ENCODE assay signal across 28 mouse cellular contexts in the genomic region with DNA sequence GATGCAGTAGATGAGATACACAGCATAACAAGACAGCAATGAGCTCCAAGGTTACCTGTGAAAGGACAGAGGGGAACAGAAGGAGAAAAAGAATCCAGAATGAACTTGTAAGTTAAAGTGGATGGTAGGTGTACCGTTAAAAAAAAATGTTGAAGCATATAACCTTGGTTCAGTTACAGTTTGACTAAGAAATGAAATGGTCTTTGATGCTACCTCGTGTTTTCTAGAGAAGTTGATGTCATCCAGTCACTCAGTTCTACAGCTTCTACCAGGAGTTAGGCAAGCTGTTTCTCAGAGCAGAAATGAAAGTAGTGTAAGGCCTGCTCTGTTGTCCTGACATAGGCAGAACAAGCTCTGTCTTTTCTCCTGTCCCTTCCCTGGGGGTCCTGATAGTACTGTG. TPM values are rescaled to one million over a fixed set of nuclear protein-coding genes. Genes with fewer than 3 reads are reported as not detected.
DNase-seq lines count a peak whose midpoint lies in the region; ATAC-seq and TF ChIP-seq lines count a peak whose summit lies in the region.
"Had no signal": no experiment of that assay in that cellular context is flagged by ENCODE, and none has a peak within 500 bp of the region (broad histone marks: within the 10 kb centered on the region; RNA-seq: fewer than 3 reads in every experiment).

No protein-coding gene starts in this region.

- peak overlapping the region; percentile 29; the same call in 1 of the 2 replicates for H3K27ac ChIP-seq in thymus, adult 2 months (ENCODE audit: control insufficient read depth, insufficient read depth, low read length)
- H3K27ac ChIP-seq in CH12.LX (ENCODE audit: insufficient read depth, low read depth) (peak overlapping the region; percentile 38), macrophage (peak overlapping the region; percentile 29)
- peak overlapping the region; percentile 41 for H3K27ac ChIP-seq in bone marrow macrophage, adult 2 months (ENCODE audit: insufficient read depth, low read depth, low read length)

- 0 out of 2 replicates have a peak overlapping the region, but pooled peaks have one; percentile 72 for H3K4me2 ChIP-seq in CH12.LX (ENCODE audit: insufficient read depth, low read depth, poor library complexity, severe bottlenecking)

- H3K4me3 ChIP-seq in thymus, adult 2 months (ENCODE audit: control insufficient read depth, insufficient read depth, low read length): no peak overlapping the region
- H3K4me3 ChIP-seq in CH12.LX (replicated peaks in 1 of 3; ENCODE audit: low read depth in 2 of 3, low read length in 2 of 3, poor library complexity in 1 of 3): no peak overlapping the region
- H3K4me3 ChIP-seq in bone marrow macrophage, adult 2 months (ENCODE audit: insufficient read depth, low read length): no peak overlapping the region
- no peak overlapping the region for H3K4me3 ChIP-seq in macrophage (ENCODE audit: inconsistent target)

- TF ChIP-seq CTCF in thymus, adult 2 months (IDR thresholded peaks at IDR 0.05; ENCODE audit: borderline replicate concordance, control insufficient read depth, extremely low read depth, insufficient read depth, low read length, poor library complexity): no peak
- TF ChIP-seq CTCF in CH12.LX (conservative IDR thresholded peaks at IDR 0.05 in 1 of 2, IDR thresholded peaks at IDR 0.05 in 1 of 2; ENCODE audit: low read depth in 2 of 2, low read length in 2 of 2): no peak
- TF ChIP-seq CTCF in bone marrow macrophage, adult 2 months (IDR thresholded peaks at IDR 0.05; ENCODE audit: low read depth, low read length): no peak

- H3K36me3 ChIP-seq in thymus, adult 2 months (ENCODE audit: control insufficient read depth, insufficient read depth, low read length): peaks cover 15% of the 10 kb centered on the region; the same call in 1 of the 2 replicates
- peaks cover 12 to 58% of the 10 kb centered on the region in 2 experiments for H3K36me3 ChIP-seq in CH12.LX (replicated peaks in 1 of 2; ENCODE audit: control insufficient read depth in 1 of 2, insufficient read depth in 1 of 2, low read length in 1 of 2)
- peaks cover 32% of the 10 kb centered on the region; the same call in 1 of the 2 replicates for H3K36me3 ChIP-seq in macrophage (ENCODE audit: inconsistent target)

- peak; percentile 50; the same call in 1 of the 2 replicates for TF ChIP-seq EP300 in CH12.LX (IDR thresholded peaks at IDR 0.05; ENCODE audit: low read length)

- no peaks in the 10 kb centered on the region for H3K9me3 ChIP-seq in CH12.LX (replicated peaks; ENCODE audit: low read length)
- H3K9me3 ChIP-seq: G1E had no signal

- TF ChIP-seq POLR2A in thymus, adult 2 months (IDR thresholded peaks at IDR 0.05; ENCODE audit: control insufficient read depth, extremely low read depth, insufficient read depth, low read length, poor library complexity): no peak
- no peak for TF ChIP-seq POLR2A in CH12.LX (IDR thresholded peaks at IDR 0.05; ENCODE audit: low read depth, low read length)
- TF ChIP-seq POLR2A in bone marrow macrophage, adult 2 months (IDR thresholded peaks at IDR 0.05; ENCODE audit: borderline replicate concordance, low read depth, low read length): no peak

- no peak for TF ChIP-seq RAD21 in CH12.LX (IDR thresholded peaks at IDR 0.05; ENCODE audit: low read depth, low read length)

- H3K27me3 ChIP-seq in thymus, adult 2 months (ENCODE audit: control insufficient read depth, insufficient read depth, low read length): no peaks in the 10 kb centered on the region
- no peaks in the 10 kb centered on the region for H3K27me3 ChIP-seq in CH12.LX (replicated peaks)
- H3K27me3 ChIP-seq: Patski had no signal

- intact Hi-C loops in left cerebral cortex, postnatal 10 days (cut with DNase I): no loop called here

- DNase-seq in thymus, adult 2 months: no peak
- no peak for DNase-seq in thymus, postnatal 25 days
- peak; percentile 41 for DNase-seq in CH12.LX (ENCODE audit: extremely low read depth)
- no peak for DNase-seq in left cerebral cortex, postnatal 10 days (ENCODE audit: extremely low spot score in 1 of 2, low spot score in 2 of 2)
- no peak for DNase-seq in spleen, adult 18-20 months
- DNase-seq: adrenal gland, adult 2 months; adrenal gland, adult 8-10 months; adrenal gland, postnatal 10 days; adrenal gland, postnatal 14 days; adrenal gland, postnatal 25 days; adrenal gland, postnatal 36 days; B cell, adult 2 months; cerebellum, adult 11 months; cerebellum, adult 11-12 months; cerebellum, adult 18-20 months; cerebellum, adult 2 months had no signal

- in situ Hi-C loops in CH12.LX (cut with MboI; ENCODE audit: low pct_ligation_motif_present, low pct_unique_long_range_greater_than_20kb, low sequenced_read_pairs): no loop called here

- ATAC-seq in megakaryocyte-erythroid progenitor cell, adult 5-6 weeks (replicated peaks; ENCODE audit: low FRiP score, low TSS enrichment, poor library complexity, severe bottlenecking): no peak
- ATAC-seq: activated CD4-positive, CD25-positive, alpha-beta regulatory T cell, adult 4 months; CD4-positive, CD25-positive, alpha-beta regulatory T cell, adult 4 months; Patski had no signal

- no peaks in the 10 kb centered on the region for H3K79me2 ChIP-seq in CH12.LX (replicated peaks; ENCODE audit: control insufficient read depth, extremely low read depth, insufficient read depth, poor library complexity, severe bottlenecking)
- no peaks in the 10 kb centered on the region for H3K79me2 ChIP-seq in macrophage (ENCODE audit: inconsistent target)

- 62% methylated on average over 2 of the region's 2 CpGs for WGBS in thymus, adult 2 months
- 69% methylated on average over 2 of the region's 2 CpGs for WGBS in macrophage (ENCODE audit: missing documents)

- dilution Hi-C loops in CH12.LX (cut with MboI; ENCODE audit: extremely low pct_ligation_motif_present, extremely low pct_unique_long_range_greater_than_20kb, low sequenced_read_pairs): no loop called here

- no peak overlapping the region for H3K9ac ChIP-seq in CH12.LX (ENCODE audit: insufficient read depth, low read depth)

- peaks cover 37% of the 10 kb centered on the region for H3K4me1 ChIP-seq in thymus, adult 2 months (replicated peaks; ENCODE audit: control insufficient read depth, insufficient read depth, low read length)
- peaks cover 18 to 54% of the 10 kb centered on the region in 2 experiments for H3K4me1 ChIP-seq in CH12.LX (ENCODE audit: control insufficient read depth in 1 of 2, insufficient read depth in 2 of 2)
- peaks cover 29% of the 10 kb centered on the region for H3K4me1 ChIP-seq in bone marrow macrophage, adult 2 months (ENCODE audit: control insufficient read depth, insufficient read depth, low read length)

TF ChIP-seq in CH12.LX, 34 proteins besides CTCF, POLR2A, EP300 and RAD21 (continues in another document):
- TF ChIP-seq JUND (conservative IDR thresholded peaks at IDR 0.05; ENCODE audit: low read depth, low read length) (peak; percentile 58), IRF4 (IDR thresholded peaks at IDR 0.05; ENCODE audit: low read depth, low read length) (peak; percentile 26; the same call in 1 of the 2 replicates), UBTF (IDR thresholded peaks at IDR 0.05; ENCODE audit: low read depth, low read length) (no peak), MAX (IDR thresholded peaks at IDR 0.05; ENCODE audit: low read length) (no peak), ZMIZ1 (IDR thresholded peaks at IDR 0.05; ENCODE audit: low read depth, low read length) (no peak), ZNF384 (IDR thresholded peaks at IDR 0.05; ENCODE audit: low read depth, low read length) (peak; percentile 72), NELFE (IDR thresholded peaks at IDR 0.05; ENCODE audit: low read depth, low read length) (no peak)

RNA-seq across cellular contexts. Expression of a gene that starts 34.3 kb away (rescaled TPM):
- 112 and 117 TPM in 2 replicates for polyA plus RNA-seq in thymus, adult 2 months (2012; rRNA removed)
- total RNA-seq in CH12.LX (2012; rRNA removed) (68.7 and 83.2 TPM in 2 replicates), CH12.LX (2014; rRNA removed) (71.4 and 74.7 TPM in 2 replicates)
- polyA plus RNA-seq in CH12.LX (2012; ENCODE audit: insufficient read length, low read depth) (101 and 137 TPM in 2 replicates), macrophage (2018) (14.0 to 43.6 TPM (median 23.4 TPM) in 3 replicates)
- polyA plus RNA-seq in bone marrow macrophage, adult 2 months (2012; ENCODE audit: insufficient read depth, insufficient read length, missing spikeins): 28.3 and 30.0 TPM in 2 replicates
- total RNA-seq in macrophage (2018; cell fraction: chromatin; rRNA removed): 10 to 100 TPM in 25 of 26 experiments, 1 to 10 TPM in 1; 7.9 to 55.6 (median 30.2) TPM
- total RNA-seq in macrophage (2018; cell fraction: cytosol; rRNA removed): 10 to 100 TPM; 15.3 to 33.7 (median 24.5) TPM
- 10 to 100 TPM in 24 of 26 experiments, 1 to 10 TPM in 2; 7.0 to 44.6 (median 27.8) TPM for total RNA-seq in macrophage (2018; cell fraction: nucleus; rRNA removed)
- total RNA-seq in left cerebral cortex, postnatal 10 days (2021): 10 to 100 TPM; 67.1 to 73.0 TPM
- total RNA-seq in megakaryocyte-erythroid progenitor cell, adult 5-6 weeks (2014; fragmentation: Nextera tagmentation): 101 and 111 TPM in 2 replicates
- 58.3 and 88.6 TPM in 2 replicates for total RNA-seq in megakaryocyte-erythroid progenitor cell, adult 5-6 weeks (2017)

RNA-seq across cellular contexts. Expression of a gene that starts 46.7 kb away (rescaled TPM):
- 2.3 and 3.9 TPM in 2 replicates for polyA plus RNA-seq in thymus, adult 2 months (2012; rRNA removed)
- total RNA-seq in CH12.LX (2012; rRNA removed) (not detected in 2 replicates), CH12.LX (2014; rRNA removed) (not detected in 2 replicates)
- polyA plus RNA-seq in CH12.LX (2012; ENCODE audit: insufficient read length, low read depth) (not detected in 2 replicates), macrophage (2018) (not detected in 3 replicates)
- not detected in 2 replicates for polyA plus RNA-seq in bone marrow macrophage, adult 2 months (2012; ENCODE audit: insufficient read depth, insufficient read length, missing spikeins)
- total RNA-seq in macrophage (2018; cell fraction: chromatin; rRNA removed): not detected
- total RNA-seq in macrophage (2018; cell fraction: cytosol; rRNA removed): not detected
- not detected for total RNA-seq in macrophage (2018; cell fraction: nucleus; rRNA removed)
- total RNA-seq in left cerebral cortex, postnatal 10 days (2021): under 1 TPM in 1 of 2 experiments, not detected in 1; 0.84 TPM
- not detected in 2 replicates for total RNA-seq in megakaryocyte-erythroid progenitor cell, adult 5-6 weeks (2014; fragmentation: Nextera tagmentation)
- not detected in 2 replicates for total RNA-seq in megakaryocyte-erythroid progenitor cell, adult 5-6 weeks (2017)
- total RNA-seq: adrenal gland, adult 18-20 months; adrenal gland, adult 2 months; adrenal gland, adult 8-10 months; adrenal gland, postnatal 10 days; adrenal gland, postnatal 14 days; adrenal gland, postnatal 25 days; adrenal gland, postnatal 36 days; adrenal gland, postnatal 4 days; G1E; MEL had no signal
- polyA plus RNA-seq: activated CD4-positive, CD25-positive, alpha-beta regulatory T cell, adult 4 months; adrenal gland, adult 2 months; C2C12; CD4-positive, CD25-positive, alpha-beta regulatory T cell, adult 4 months; G1E; Patski had no signal

RNA-seq across cellular contexts. Expression of a gene that starts 53.1 kb away (rescaled TPM):
- polyA plus RNA-seq in thymus, adult 2 months (2012; rRNA removed): 1.9 and 2.9 TPM in 2 replicates
- total RNA-seq in CH12.LX (2012; rRNA removed) (not detected in 2 replicates), CH12.LX (2014; rRNA removed) (not detected in 2 replicates)
- polyA plus RNA-seq in CH12.LX (2012; ENCODE audit: insufficient read length, low read depth) (not detected in 2 replicates), macrophage (2018) (not detected in 3 replicates)
- not detected in 2 replicates for polyA plus RNA-seq in bone marrow macrophage, adult 2 months (2012; ENCODE audit: insufficient read depth, insufficient read length, missing spikeins)
- not detected for total RNA-seq in macrophage (2018; cell fraction: chromatin; rRNA removed)
- not detected for total RNA-seq in macrophage (2018; cell fraction: cytosol; rRNA removed)
- not detected for total RNA-seq in macrophage (2018; cell fraction: nucleus; rRNA removed)
- 1 to 10 TPM in 1 of 2 experiments, under 1 TPM in 1; 0.77 to 1.8 TPM for total RNA-seq in left cerebral cortex, postnatal 10 days (2021)
- not detected in 2 replicates for total RNA-seq in megakaryocyte-erythroid progenitor cell, adult 5-6 weeks (2014; fragmentation: Nextera tagmentation)
- total RNA-seq in megakaryocyte-erythroid progenitor cell, adult 5-6 weeks (2017): not detected in 2 replicates
- total RNA-seq: adrenal gland, adult 18-20 months; adrenal gland, adult 2 months; adrenal gland, adult 8-10 months; adrenal gland, postnatal 10 days; adrenal gland, postnatal 14 days; adrenal gland, postnatal 25 days; adrenal gland, postnatal 36 days; adrenal gland, postnatal 4 days; ES-E14; G1E; MEL had no signal
- polyA plus RNA-seq: activated CD4-positive, CD25-positive, alpha-beta regulatory T cell, adult 4 months; adrenal gland, adult 2 months; C2C12; CD4-positive, CD25-positive, alpha-beta regulatory T cell, adult 4 months; cerebellum, adult 2 months; G1E; Patski had no signal
